Mouse (Mus musculus): ENCODE results near the gene Dcxr.
"Not testable (repeated sequence)": the region's sequence is repeated elsewhere in the genome, so short reads cannot be mapped to it uniquely, and the experiment has no call there.

The Dcxr gene

GRCm38 (mm10) chr11:120727169-120727527 is at the start of gene Dcxr:
Gene Dcxr, minus strand, starts transcription at chr11:120727281.
- DNase-seq (ENCODE audit: low read depth, low spot score), result no peak

- DNase-seq (ENCODE audit: low read depth, low spot score), result peak; percentile 94
These were observed 48.8 kb upstream of the Dcxr start for GRCm38 (mm10) chr11:120775774-120776469.

GRCm38 (mm10) chr11:120773463-120774190 is 46.5 kb upstream of the Dcxr start:
- no peak for DNase-seq (ENCODE audit: low read depth, low spot score)

- DNase-seq (ENCODE audit: low read depth, low spot score), result no peak
These were observed 45.7 kb upstream of the Dcxr start for GRCm38 (mm10) chr11:120772749-120773148.

- no peak for DNase-seq (ENCODE audit: low read depth, low spot score)
These were observed 41.1 kb upstream of the Dcxr start for GRCm38 (mm10) chr11:120768206-120768605.

GRCm38 (mm10) chr11:120767023-120767422 is 39.9 kb upstream of the Dcxr start:
- DNase-seq (ENCODE audit: low read depth, low spot score), result not testable (repeated sequence)

GRCm38 (mm10) chr11:120763121-120763999 is 36.3 kb upstream of the Dcxr start:
- DNase-seq (ENCODE audit: low read depth, low spot score), result not testable (repeated sequence)

GRCm38 (mm10) chr11:120762672-120763041 is 35.6 kb upstream of the Dcxr start, which contains the start of gene Hmga1b:
Gene Hmga1b, plus strand, starts transcription at chr11:120762794.
- DNase-seq (ENCODE audit: low read depth, low spot score), result not testable (repeated sequence)

- DNase-seq (ENCODE audit: low read depth, low spot score), result no peak
These were observed 35.0 kb upstream of the Dcxr start for GRCm38 (mm10) chr11:120761811-120762671.

GRCm38 (mm10) chr11:120760236-120760635 is 33.2 kb upstream of the Dcxr start:
- DNase-seq (ENCODE audit: low read depth, low spot score), result no peak

GRCm38 (mm10) chr11:120751606-120752005 is 24.5 kb upstream of the Dcxr start:
- no peak for DNase-seq (ENCODE audit: low read depth, low spot score)

- peak; percentile 65 for DNase-seq (ENCODE audit: low read depth, low spot score)
These were observed 22.3 kb upstream of the Dcxr start for GRCm38 (mm10) chr11:120749430-120749829.

- no peak for DNase-seq (ENCODE audit: low read depth, low spot score)
These were observed 20.9 kb upstream of the Dcxr start for GRCm38 (mm10) chr11:120747974-120748373.

- DNase-seq (ENCODE audit: low read depth, low spot score), result no peak
These were observed 17.1 kb upstream of the Dcxr start for GRCm38 (mm10) chr11:120744121-120744701.

GRCm38 (mm10) chr11:120740981-120741380 is 13.9 kb upstream of the Dcxr start:
- DNase-seq (ENCODE audit: low read depth, low spot score), result no peak

GRCm38 (mm10) chr11:120736424-120736823 is 9.3 kb upstream of the Dcxr start:
- DNase-seq (ENCODE audit: low read depth, low spot score), result no peak

- no peak for DNase-seq (ENCODE audit: low read depth, low spot score)
These were observed 6.4 kb upstream of the Dcxr start for GRCm38 (mm10) chr11:120733521-120733920.

- DNase-seq (ENCODE audit: low read depth, low spot score), result no peak
These were observed 5.0 kb upstream of the Dcxr start, which contains the start of gene Cbr2 for GRCm38 (mm10) chr11:120731858-120732680. Gene Cbr2, minus strand, starts transcription at chr11:120732114.

- DNase-seq (ENCODE audit: low read depth, low spot score), result no peak
These were observed 4.3 kb upstream of the Dcxr start for GRCm38 (mm10) chr11:120731395-120731794.
